Mouse (Mus musculus): ENCODE measurements around the gene Cdhr4. TPM values are rescaled to one million over a fixed set of nuclear protein-coding genes. Genes with fewer than 3 reads are reported as not detected.
"Not testable (repeated sequence)": the region's sequence is repeated elsewhere in the genome, so short reads cannot be mapped to it uniquely, and the experiment has no call there.

Cdhr4 gene
- total RNA-seq, 2 experiments from 2014 or later = 1.0 to 2.3 TPM

DNA sequence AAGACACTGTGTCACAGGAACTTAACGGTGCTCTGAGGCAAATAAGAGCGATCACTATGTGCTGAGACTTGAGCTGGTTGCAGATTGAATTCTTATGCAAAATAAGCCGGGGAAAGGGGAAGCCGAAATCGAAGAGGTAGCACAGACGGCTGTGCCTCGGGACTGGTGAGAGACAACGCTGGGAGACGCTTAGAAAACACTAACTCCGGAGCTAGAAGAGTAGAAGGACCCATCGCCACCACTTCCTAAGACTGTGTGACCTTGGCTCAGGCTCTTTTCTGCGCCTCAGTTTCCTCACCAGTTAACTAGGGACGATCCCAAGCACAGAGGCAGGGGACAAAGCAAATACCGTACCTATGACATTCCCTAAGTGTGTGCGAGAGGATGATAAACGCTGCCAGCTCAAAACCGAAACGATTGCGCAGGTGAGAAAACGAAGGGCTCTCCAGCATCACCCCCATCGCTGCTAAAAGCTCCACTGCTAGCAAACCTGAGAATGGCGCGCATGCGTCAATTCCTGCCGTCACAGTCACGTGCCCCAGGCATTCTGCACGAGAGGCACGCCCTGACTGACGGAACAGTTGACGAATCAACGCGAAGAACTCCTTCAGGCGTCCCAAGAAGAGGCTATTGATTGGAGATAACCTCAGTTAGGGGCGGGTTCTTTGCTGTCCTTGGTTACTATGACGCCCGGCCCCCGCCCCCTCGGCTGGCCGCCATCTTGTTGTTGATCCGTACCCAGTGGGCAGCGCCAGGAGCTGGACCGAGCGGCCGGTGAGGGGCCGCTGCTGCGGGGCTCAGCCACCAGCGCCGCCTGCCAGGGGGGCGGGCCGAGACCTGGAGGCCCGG, 9.8 kb downstream of the Cdhr4 start, which contains the start of gene Ip6k1:
TSS of gene Ip6k1 (plus strand) at position 580 of the 849 bp plus-strand sequence.
- peak; percentile 100 for DNase-seq
- intact Hi-C loops (cut with DNase I) = no loop called here

DNA sequence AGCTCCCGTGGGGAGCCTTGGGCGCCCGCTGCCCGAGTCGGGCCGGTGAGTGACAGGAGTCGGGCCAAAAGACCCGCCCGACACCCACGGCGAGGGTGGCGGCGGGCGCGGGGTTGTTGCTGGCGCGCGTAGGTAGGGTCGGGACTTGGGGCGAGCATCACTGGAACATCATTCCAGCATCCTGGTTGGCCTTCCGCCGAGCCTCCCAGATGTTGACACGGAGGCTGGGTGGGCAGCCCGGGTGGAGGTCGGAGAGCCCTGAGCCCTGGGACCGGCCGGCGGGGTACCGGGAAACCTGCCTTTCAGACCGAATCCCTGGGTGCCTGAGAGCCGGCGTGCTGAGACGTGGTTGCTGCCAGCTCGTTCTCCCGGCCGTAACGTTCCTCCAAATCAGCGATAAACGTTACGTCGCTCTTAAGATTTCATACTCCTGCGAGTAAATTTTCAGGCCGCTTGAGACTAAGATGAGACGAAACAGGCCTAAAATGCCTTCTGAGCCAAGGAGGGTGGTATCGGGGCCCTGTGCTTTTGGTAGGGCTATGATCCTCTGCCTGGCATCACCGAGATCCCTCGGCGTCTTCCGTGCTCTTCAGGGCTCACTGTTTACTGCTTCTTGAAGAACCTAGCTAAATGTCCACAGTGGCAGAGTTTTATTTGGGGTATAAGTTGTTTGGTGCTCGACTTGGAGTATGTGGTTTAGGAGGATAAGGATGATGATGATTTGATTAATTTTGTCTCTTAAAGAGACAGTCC, 10.7 kb downstream of the Cdhr4 start:
- no peak for DNase-seq
- intact Hi-C loops (cut with DNase I) = no loop called here

DNA sequence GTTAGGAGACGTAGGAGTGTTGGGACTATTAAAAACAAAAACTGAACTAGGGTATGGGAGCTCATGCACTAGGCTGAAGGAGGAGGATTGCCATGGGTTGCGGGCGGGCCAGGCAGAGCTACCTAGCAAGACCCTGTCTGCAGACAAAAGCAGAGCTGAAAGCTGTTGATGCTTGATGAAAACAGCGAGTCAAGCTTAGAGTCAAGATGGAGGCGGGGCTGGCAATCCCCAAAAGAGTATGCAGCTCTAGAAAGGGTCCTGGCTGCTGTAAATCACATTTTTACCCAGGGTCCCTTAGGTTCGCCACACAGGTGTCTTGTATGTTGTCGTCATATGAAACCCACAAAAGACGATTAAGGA, 11.2 kb downstream of the Cdhr4 start:
- peak; percentile 15 for DNase-seq
- intact Hi-C loops (cut with DNase I) = no loop called here

DNA sequence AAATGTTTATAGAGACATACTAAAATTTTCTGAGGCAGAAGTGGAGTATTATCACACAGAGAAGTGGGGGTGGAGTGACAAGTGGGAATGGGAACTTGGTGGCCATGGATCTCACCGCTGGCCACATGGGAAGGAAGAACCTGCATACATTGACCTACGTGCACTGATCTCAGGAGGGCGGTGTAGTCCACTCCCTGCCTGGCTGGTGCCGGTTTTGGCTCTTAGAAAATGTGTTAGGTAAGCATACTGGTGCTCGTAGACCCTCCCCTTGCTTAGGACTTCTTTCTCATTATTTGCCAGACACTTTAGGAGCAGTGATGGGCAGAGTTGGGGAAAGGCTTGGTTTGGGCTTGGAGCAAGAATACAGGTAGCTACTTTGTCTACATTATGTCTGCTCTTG, 15.7 kb downstream of the Cdhr4 start:
- DNase-seq = no peak
- intact Hi-C loops (cut with DNase I) = no loop called here

DNA sequence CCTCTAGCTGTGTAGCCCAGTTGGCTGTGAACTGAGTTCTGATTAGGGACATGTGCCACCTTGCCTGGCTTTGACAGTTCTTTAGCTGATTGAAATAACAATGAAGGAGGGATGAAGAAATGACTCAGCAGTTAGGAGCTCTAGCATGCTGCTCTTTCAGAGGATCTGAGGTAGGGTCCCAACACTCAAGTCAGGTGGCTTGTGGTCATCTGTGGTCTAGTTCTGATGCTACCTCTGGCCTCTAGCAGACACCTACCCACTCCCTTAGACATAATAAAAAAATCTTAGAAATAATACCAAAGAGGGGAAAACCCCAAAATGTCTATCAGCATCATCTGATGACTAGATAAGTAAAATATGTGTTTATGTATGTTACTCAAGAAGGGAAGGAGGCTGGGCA, 18.1 kb downstream of the Cdhr4 start:
- intact Hi-C loops (cut with DNase I) = no loop called here
- no peak for DNase-seq

DNA sequence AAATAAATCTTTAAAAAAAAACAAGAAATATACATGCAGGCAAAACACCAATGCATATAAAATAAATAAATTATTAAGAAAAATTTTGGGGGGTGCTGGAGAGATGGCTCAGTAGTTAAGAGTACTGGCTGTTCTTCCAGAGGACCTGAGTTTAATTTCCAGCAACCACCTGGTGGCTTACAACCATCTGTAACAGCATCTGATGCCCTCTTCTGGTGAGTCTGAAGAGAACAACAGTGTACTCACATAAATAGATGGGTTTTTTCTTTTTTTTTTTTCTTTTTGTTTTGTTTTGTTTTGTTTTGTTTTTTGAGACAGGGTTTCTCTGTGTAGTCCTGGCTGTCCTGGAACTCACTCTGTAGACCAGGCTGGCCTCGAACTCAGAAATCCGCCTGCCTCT, 21.3 kb downstream of the Cdhr4 start:
- DNase-seq; intact Hi-C loops (cut with DNase I): not testable (repeated sequence)

DNA sequence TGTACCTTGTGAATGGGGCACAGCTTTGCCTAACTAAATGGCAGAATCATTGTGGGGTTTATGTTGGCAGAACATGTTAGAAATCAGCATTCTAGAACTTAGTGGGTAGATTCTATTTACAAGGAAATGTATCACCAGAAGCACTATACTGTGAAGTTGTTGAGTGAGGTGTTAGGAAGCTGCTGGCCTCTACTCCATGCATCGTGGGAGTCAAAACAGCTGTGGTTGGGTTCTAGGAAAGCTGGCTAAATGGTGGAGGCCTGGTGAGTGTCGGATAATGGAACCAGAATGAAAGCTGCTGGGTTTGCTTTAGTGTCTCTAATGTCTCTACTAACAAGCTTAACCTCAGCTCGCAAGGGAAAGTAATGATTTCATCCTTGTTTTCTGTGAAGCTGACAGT, 24.8 kb downstream of the Cdhr4 start:
- no peak for DNase-seq
- intact Hi-C loops (cut with DNase I) = no loop called here

DNA sequence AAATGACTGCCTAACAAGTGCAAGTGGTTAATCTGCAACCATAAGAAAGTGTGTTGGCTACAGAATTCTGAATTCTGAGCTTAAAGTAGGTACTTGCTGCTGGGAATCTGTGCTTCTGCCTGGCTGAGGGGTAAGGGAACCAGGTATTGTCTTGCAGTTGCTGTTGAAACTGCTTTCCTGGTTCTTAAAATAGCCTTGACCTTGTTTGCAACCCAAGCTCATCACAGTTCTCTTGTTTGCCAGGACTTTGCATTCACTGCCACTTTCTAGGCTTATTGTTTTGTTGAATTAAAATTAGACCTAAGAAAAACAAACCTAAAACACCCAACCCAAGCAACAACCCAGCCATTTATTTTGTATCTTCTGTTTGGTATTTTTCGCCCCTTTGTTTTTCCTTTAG, 28.4 kb downstream of the Cdhr4 start:
- no peak for DNase-seq
- intact Hi-C loops (cut with DNase I) = no loop called here

DNA sequence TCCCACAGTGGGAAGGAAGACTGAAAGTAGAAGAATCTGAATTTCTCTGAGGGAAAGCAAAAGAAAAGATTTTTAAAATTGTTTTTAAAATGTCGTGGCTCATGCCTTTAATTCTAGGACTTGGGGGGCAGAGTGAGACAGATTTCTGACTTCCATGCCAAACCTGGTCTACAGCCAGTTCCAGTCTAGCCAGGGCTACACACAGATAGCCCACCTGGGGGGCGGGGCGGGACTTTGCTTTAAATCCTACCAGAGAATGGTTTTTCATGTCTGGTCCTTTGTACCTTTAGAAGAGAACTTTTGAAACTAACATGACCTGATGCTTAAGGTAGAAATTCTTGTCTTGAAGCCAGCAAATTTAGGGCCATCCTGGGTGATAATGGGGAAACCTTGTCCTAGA, 30.9 kb downstream of the Cdhr4 start:
- DNase-seq = no peak

DNA sequence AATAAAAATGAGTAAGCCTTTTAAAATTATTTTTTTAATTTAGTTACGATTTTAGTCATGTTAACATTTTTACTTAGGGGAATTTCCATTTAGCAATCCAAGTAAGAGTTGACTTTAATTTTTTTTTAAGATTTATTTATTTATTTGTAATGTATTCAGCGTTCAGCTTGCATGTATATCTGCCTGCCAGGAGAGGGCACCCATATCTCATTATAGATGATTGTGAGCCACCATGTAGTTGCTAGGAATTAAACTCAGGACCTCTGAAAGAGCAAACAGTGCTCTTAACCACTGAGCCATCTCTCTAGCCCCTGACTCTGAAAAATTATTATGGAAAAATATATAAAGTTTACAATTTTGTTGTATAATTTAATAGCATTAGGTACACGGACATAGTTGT, 34.3 kb downstream of the Cdhr4 start:
- intact Hi-C loops (cut with DNase I) = no loop called here
- no peak for DNase-seq

More for the DNA sequence above, 30.9 kb downstream of the Cdhr4 start:
- intact Hi-C loops (cut with DNase I) = no loop called here

DNA sequence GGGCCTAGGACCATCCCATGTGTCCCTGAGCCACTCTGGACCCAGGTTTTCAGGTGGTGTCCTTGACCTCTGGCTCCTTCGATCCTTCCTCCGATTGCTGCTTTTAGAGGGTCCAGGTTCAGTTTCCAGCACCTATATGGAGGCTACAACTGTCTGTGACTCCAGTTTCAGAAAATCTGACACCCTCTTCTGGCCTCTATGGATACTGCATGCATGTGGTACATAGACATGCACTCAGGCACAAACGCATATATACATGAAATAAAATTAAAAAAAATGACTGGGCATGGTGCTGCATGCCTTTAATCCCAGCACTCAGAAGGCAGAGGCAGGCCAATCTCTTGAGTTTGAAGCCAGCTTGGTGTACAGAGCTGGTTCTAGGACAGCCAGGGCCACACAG, 35.6 kb downstream of the Cdhr4 start:
- DNase-seq = no peak
- intact Hi-C loops (cut with DNase I) = no loop called here

DNA sequence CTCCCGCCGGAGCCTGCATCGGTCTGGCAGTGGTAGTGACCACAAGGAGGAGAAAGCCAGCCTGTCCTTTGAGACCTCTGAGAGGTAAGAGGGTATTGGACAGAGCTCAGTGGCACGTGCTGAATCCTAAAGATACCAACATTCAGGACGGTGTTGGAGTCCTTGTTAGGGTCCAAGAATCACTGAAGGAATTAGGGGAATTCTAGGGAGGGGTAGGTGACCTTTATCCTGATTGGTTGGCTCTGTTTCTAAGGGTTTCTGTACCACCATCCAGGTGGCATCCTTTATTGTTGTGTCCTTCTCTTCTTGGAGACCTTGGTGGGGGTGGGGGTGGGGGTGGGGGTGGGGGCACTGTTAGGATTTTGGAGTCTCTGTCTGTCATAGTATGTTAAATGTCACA, 39.8 kb downstream of the Cdhr4 start:
- intact Hi-C loops (cut with DNase I) = no loop called here
- no peak for DNase-seq

DNA sequence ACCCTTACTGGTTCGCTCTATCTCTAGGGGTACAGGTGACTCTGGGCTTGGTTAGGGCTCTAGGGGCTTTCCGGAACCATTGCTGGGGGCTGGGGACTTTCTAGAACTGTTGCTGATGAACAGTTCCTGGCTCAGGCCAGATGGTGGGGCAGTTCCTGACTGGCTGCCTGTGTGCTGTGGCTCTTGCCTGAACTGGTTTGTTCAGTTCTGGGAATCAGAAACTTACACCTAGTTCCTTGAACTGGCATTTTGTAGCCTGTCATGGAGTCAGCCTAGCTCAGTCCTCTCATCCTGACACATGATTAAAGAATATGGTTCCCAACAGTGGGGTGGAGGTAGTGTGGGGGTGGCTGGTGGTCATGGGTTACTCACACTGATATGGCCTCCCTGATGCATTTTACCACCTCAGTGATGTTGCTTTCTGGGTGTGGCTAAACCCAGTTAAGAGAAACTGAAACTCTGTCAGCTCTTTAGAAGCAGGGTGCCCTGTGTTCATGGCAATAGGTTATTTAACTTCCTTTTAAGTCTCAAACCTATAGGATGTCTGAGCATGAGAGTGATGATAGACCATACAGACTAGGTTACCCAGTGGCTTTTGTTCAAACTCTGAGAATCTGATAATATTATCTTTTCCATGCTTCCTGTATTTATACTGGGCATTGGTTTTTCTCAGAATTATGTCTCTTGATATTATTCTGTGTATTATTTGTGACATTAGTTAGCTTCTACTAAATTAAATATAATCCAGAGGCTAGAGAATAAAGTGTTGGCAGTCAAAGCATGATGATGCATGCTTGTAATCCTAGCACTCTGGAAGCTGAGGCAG, 43.2 kb downstream of the Cdhr4 start:
- intact Hi-C loops (cut with DNase I) = no loop called here
- DNase-seq = no peak

DNA sequence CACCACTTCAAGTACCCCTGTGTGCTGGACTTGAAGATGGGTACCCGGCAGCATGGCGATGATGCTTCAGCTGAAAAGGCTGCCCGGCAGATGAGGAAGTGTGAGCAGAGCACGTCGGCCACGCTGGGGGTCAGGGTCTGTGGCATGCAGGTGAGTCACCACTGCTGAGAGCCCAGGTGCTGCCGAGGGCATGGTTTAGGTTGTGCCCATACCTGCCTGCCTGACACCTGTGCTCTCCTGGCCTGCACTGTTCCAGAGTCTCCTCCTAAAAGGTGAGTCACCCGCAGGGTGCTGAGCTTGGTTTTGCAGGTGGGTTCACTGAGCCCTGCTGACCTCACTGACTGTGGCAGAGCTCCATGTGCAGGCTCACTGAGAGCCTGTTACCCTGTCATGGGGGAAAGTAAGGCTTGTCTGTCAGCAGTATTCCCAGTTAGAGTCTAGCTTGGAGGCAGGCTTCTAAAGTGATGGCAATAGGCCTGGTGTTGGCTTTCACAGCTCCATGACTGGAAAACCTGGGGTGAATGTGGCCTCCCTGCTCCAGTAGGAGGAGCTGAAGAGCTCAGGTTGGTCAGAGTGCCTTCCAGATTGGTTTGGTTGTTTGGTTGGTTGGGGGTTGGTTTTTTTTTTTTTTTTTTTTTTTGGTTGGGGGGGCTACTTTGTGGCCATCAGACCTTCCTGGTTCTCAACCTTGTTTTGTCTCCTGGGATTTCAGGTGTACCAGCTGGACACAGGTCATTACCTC, 52.6 kb downstream of the Cdhr4 start:
- intact Hi-C loops (cut with DNase I) = loop anchor here (5.0 kb wide), 1 partner anchor 143 kb away; no protein-coding TSS in a partner anchor
- no peak for DNase-seq

DNA sequence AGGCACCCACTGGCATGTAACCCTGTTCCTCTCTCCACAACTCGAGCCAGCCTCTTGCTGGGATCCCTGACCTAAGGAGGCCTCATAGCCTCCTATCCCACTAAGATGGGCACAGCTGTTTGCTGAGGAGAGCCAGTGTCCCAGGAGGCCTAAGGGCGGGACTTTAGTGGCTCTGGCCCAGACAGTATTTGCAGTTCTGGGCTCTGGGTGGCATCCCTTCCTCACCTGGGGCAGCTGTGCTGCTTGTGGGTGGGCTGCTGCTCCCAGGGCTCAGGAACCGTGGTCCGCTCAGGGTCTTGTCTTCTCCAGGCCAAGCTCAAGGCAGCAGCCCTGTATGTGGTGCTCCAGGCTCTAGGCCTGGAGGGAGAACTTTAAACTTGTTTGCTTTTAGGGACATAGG, 54.3 kb downstream of the Cdhr4 start:
- DNase-seq = no peak
- intact Hi-C loops (cut with DNase I) = loop anchor here (5.0 kb wide), 1 partner anchor 144 kb away; no protein-coding TSS in a partner anchor

DNA sequence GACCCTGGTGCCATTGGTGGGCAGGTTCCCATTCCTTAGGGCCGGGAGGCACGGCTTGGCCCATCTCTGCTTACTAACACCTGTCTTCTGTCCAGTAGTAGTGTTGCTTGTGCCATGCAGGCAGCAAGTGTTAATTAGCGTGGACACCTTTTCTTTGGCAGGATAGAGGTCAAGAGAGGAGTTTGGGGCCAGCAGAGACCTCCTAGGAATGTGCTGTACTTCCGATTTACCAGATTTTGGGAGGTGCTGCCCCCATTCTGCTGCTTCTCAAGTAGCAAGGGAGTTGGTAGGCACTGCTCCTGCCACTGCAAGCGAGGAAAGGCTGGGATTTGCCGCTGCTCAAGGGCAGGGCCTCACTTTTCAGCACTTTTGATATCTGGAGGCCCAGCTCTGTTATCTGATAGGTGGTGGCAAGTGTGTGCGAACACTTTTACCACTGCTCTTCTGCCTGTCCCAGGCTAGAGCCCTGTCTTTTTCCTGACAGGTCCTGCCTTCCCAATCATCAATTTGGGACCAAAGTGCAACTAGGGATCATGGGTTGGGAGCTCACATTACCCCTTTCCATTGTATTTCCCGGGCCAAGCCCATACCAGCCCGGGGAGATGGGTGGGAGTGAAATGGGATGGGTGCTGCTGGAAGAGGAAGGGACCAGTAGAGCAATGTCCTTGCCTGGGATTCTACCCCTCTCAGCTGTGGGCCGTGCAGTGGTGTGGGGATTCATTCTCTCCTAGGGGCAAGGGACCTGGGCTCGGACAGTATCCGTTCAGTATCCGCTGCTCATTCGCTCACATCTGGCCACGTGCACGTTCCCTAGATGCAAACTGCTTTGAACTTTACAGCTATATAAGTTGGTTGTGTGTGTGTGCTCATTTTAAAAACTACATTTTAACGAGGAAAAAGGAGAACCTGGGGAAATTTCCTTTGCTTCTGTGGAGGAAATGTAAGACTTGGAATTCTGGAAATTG, 55.6 kb downstream of the Cdhr4 start:
- no peak for DNase-seq
- intact Hi-C loops (cut with DNase I) = loop anchor here (5.0 kb wide), 1 partner anchor 146 kb away; no protein-coding TSS in a partner anchor

DNA sequence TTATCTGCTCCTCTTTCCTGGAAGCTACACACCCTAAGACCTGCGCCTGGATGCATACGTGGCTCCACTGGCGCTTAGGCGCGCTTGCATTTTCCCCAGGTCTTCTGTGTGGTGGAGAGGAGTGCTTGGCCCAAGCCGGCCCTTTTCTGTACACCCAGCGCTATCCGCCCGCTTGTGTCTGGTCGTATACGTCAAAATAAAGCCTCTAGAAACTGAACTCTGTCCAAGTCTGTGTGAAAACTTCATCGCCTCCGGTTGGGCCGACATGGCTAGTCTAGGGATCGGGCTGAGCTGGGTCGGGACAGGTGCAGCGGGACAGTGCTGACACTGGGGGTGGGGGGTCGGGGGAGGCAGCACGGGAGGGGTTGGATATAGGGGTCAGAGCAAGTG, 56.3 kb downstream of the Cdhr4 start:
- no peak for DNase-seq
- intact Hi-C loops (cut with DNase I) = loop anchor here (5.0 kb wide), 1 partner anchor 146 kb away; no protein-coding TSS in a partner anchor

DNA sequence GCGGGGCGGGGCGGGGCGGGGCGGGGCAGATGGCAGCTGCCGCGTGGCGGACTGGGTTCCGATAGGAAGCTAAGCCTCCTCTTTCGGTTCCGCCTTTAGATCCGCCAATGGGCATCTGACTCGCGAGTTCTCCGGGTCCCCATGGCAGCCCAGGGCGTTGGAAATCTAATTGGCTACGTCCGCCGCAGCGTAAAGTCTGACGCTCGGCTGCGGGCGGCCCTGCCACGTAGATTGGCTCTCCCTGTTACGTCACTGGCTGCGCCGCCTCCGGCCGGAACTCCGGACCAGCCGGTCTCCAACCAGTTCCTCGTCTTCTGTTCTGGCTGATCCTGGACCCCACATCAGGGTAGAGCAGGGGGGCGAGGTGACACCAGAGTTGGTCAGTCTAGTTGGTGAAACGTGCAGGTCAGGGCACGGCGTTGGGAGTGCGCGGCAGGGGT, 56.7 kb downstream of the Cdhr4 start, which contains the start of gene Gmppb:
TSS of gene Gmppb (plus strand) at position 227 of the 440 bp plus-strand sequence.
- intact Hi-C loops (cut with DNase I) = loop anchor here (5.0 kb wide), 1 partner anchor 147 kb away; no protein-coding TSS in a partner anchor
- peak; percentile 96 for DNase-seq

Measured in left cerebral cortex, postnatal 4 days (tissue).